Mouse (Mus musculus): Measurements from ENCODE around the gene Gnb1. TPM values are rescaled to one million over a fixed set of nuclear protein-coding genes. Genes with fewer than 3 reads are reported as not detected.
A peak's percentile ranks its signal among the peaks of the same experiment; 100 is the strongest.

Gene Gnb1
- polyA plus RNA-seq, 1 experiment from 2014 or later, result 778 TPM

DNA sequence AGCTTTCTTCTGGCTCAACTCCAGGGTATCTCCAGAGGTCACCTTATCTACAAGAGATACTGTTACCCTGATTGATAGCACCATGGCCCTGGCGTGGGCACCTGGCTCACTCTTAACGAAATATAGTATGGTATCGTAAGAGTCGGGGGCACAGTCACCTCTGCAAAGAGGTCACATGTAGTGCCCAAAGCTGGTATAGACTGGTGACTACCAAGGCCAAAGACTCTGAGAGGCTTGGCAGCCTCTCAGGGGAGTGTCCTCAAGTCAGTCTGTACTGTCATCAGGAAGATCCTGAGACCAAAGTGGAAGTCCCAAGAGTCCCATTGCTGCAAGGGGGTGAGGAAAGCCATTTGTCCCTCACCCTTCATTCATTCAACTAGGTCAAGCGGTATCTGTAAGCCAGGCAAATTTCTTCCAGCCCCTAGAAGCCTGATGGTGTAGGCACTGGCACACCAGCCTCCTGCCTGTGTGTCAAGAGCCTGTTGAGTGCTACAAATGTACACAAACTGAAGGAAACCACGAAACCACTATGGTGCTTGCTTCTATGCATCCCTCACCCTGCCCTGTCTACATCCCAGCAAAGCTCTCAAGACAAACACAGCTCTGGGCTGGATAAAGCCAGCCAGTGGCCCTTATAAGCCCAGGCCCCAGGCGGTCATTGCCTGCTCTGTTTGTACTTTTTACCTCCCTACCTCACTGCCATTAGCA is 100.0 kb downstream of the Gnb1 start:
- no peak overlapping the region for H3K27ac ChIP-seq (ENCODE audit: low read depth, low read length)
- no peak overlapping the region for H3K4me2 ChIP-seq (ENCODE audit: low read depth)
- no peaks in the 10 kb centered on the region for H3K4me1 ChIP-seq (ENCODE audit: control insufficient read depth, insufficient read depth, low read length)
- no peak overlapping the region for H3K9ac ChIP-seq (ENCODE audit: low read length)
- H3K9me3 ChIP-seq (ENCODE audit: control insufficient read depth, low read length), result no peaks in the 10 kb centered on the region
- H3K36me3 ChIP-seq (ENCODE audit: control insufficient read depth, insufficient read depth, low read length), result peaks cover 4% of the 10 kb centered on the region; the same call in 1 of the 2 replicates
- ATAC-seq (ENCODE audit: insufficient read depth, low FRiP score, low TSS enrichment) (no peak), DNase-seq (ENCODE audit: low spot score) (no peak)
- no peak overlapping the region for H3K4me3 ChIP-seq (ENCODE audit: low read depth, low read length)
- 90% methylated on average over 7 of the region's 7 CpGs for WGBS
- H3K27me3 ChIP-seq (ENCODE audit: control insufficient read depth, insufficient read depth, low read length), result no peaks in the 10 kb centered on the region

DNA sequence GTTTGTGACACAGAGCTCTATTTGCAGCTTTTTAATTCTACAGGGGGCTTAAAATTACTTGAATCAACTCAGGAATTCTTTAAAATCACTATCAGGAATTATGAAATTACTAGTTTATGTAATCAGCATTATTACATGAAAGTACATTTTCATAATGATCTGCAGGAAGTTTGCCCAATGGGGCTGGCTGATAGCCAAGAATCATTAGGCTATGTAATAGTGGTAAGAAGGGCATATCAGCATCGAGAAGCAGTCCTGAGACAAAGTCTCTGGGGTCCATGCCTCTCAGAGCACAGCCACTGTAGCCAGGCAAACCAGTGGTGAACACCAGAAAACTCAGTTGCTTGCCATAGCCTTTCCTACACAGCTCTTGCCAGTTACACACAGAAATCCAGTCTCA is 102.6 kb downstream of the Gnb1 start:
- WGBS, result 79% methylated on average over 1 of the region's 1 CpGs
- H3K9me3 ChIP-seq (ENCODE audit: control insufficient read depth, low read length), result no peaks in the 10 kb centered on the region
- DNase-seq (ENCODE audit: low spot score), result no peak
- no peak for ATAC-seq (ENCODE audit: insufficient read depth, low FRiP score, low TSS enrichment)
- H3K27me3 ChIP-seq (ENCODE audit: control insufficient read depth, insufficient read depth, low read length), result no peaks in the 10 kb centered on the region
- no peak overlapping the region for H3K9ac ChIP-seq (ENCODE audit: low read length)
- H3K36me3 ChIP-seq (ENCODE audit: control insufficient read depth, insufficient read depth, low read length), result no peaks in the 10 kb centered on the region
- H3K4me3 ChIP-seq (ENCODE audit: low read depth, low read length), result no peak overlapping the region
- no peak overlapping the region for H3K27ac ChIP-seq (ENCODE audit: low read depth, low read length)
- H3K4me2 ChIP-seq (ENCODE audit: low read depth), result no peak overlapping the region
- no peaks in the 10 kb centered on the region for H3K4me1 ChIP-seq (ENCODE audit: control insufficient read depth, insufficient read depth, low read length)

DNA sequence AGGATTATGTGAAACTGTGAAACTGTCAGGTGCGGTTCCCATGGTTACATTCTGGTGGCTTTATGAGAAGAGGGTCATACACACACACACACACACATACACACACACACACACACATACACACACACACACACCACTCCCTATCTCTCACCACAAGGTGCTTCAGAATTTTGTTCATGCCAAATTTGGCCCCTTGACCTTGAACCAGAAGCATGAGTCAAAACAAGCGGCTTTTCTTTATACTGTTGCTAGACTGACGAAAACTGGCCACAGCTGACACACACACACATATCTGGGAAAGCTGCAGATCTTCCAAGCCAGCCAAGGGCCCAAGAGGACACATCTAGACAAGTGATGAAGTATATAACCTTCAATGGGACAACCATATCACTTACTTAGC is 104.6 kb downstream of the Gnb1 start:
- Histone ChIP-seq H3K4me1 (ENCODE audit: control insufficient read depth, insufficient read depth, low read length) (no peaks in the 10 kb centered on the region), H3K4me3 (ENCODE audit: low read depth, low read length) (no peak overlapping the region), H3K27me3 (ENCODE audit: control insufficient read depth, insufficient read depth, low read length) (no peaks in the 10 kb centered on the region), H3K9ac (ENCODE audit: low read length) (no peak overlapping the region), H3K27ac (ENCODE audit: low read depth, low read length) (no peak overlapping the region), H3K36me3 (ENCODE audit: control insufficient read depth, insufficient read depth, low read length) (no peaks in the 10 kb centered on the region), H3K4me2 (ENCODE audit: low read depth) (no peak overlapping the region), H3K9me3 (ENCODE audit: control insufficient read depth, low read length) (no peaks in the 10 kb centered on the region)
- no peak for DNase-seq (ENCODE audit: low spot score)
- ATAC-seq (ENCODE audit: insufficient read depth, low FRiP score, low TSS enrichment), result no peak
- 94% methylated on average over 3 of the region's 3 CpGs for WGBS

GRCm38 (mm10) chr4:155596606-155597005 is 105.4 kb downstream of the Gnb1 start:
- no peak overlapping the region for H3K4me2 ChIP-seq (ENCODE audit: low read depth)
- H3K36me3 ChIP-seq (ENCODE audit: control insufficient read depth, insufficient read depth, low read length), result no peaks in the 10 kb centered on the region
- no peaks in the 10 kb centered on the region for H3K27me3 ChIP-seq (ENCODE audit: control insufficient read depth, insufficient read depth, low read length)
- H3K27ac ChIP-seq (ENCODE audit: low read depth, low read length), result no peak overlapping the region
- ATAC-seq (ENCODE audit: insufficient read depth, low FRiP score, low TSS enrichment) (no peak), DNase-seq (ENCODE audit: low spot score) (no peak)
- no peaks in the 10 kb centered on the region for H3K9me3 ChIP-seq (ENCODE audit: control insufficient read depth, low read length)
- WGBS, result 87% methylated on average over 5 of the region's 5 CpGs
- no peak overlapping the region for H3K4me3 ChIP-seq (ENCODE audit: low read depth, low read length)
- H3K9ac ChIP-seq (ENCODE audit: low read length), result no peak overlapping the region
- H3K4me1 ChIP-seq (ENCODE audit: control insufficient read depth, insufficient read depth, low read length), result no peaks in the 10 kb centered on the region

GRCm38 (mm10) chr4:155598536-155598935 is 107.4 kb downstream of the Gnb1 start:
- Histone ChIP-seq H3K4me2 (ENCODE audit: low read depth) (no peak overlapping the region), H3K4me3 (ENCODE audit: low read depth, low read length) (no peak overlapping the region), H3K36me3 (ENCODE audit: control insufficient read depth, insufficient read depth, low read length) (no peaks in the 10 kb centered on the region), H3K4me1 (ENCODE audit: control insufficient read depth, insufficient read depth, low read length) (peaks cover 6% of the 10 kb centered on the region; the same call in 1 of the 2 replicates), H3K9ac (ENCODE audit: low read length) (no peak overlapping the region), H3K9me3 (ENCODE audit: control insufficient read depth, low read length) (no peaks in the 10 kb centered on the region), H3K27me3 (ENCODE audit: control insufficient read depth, insufficient read depth, low read length) (no peaks in the 10 kb centered on the region), H3K27ac (ENCODE audit: low read depth, low read length) (no peak overlapping the region)
- WGBS, result 23% methylated on average over 14 of the region's 20 CpGs
- ATAC-seq (ENCODE audit: insufficient read depth, low FRiP score, low TSS enrichment) (no peak), DNase-seq (ENCODE audit: low spot score) (no peak)

GRCm38 (mm10) chr4:155599901-155600825 is 109.0 kb downstream of the Gnb1 start:
- Histone ChIP-seq H3K27ac (ENCODE audit: low read depth, low read length) (peak overlapping the region; percentile 99), H3K27me3 (ENCODE audit: control insufficient read depth, insufficient read depth, low read length) (no peaks in the 10 kb centered on the region), H3K36me3 (ENCODE audit: control insufficient read depth, insufficient read depth, low read length) (no peaks in the 10 kb centered on the region), H3K4me1 (ENCODE audit: control insufficient read depth, insufficient read depth, low read length) (peaks cover 6% of the 10 kb centered on the region; the same call in 1 of the 2 replicates), H3K9ac (ENCODE audit: low read length) (peak overlapping the region; percentile 98), H3K9me3 (ENCODE audit: control insufficient read depth, low read length) (no peaks in the 10 kb centered on the region), H3K4me2 (ENCODE audit: low read depth) (peak overlapping the region; percentile 86), H3K4me3 (ENCODE audit: low read depth, low read length) (peak overlapping the region; percentile 95)
- ATAC-seq (ENCODE audit: insufficient read depth, low FRiP score, low TSS enrichment) (no peak), DNase-seq (ENCODE audit: low spot score) (no peak)
- 91% methylated on average over 10 of the region's 11 CpGs for WGBS

DNA sequence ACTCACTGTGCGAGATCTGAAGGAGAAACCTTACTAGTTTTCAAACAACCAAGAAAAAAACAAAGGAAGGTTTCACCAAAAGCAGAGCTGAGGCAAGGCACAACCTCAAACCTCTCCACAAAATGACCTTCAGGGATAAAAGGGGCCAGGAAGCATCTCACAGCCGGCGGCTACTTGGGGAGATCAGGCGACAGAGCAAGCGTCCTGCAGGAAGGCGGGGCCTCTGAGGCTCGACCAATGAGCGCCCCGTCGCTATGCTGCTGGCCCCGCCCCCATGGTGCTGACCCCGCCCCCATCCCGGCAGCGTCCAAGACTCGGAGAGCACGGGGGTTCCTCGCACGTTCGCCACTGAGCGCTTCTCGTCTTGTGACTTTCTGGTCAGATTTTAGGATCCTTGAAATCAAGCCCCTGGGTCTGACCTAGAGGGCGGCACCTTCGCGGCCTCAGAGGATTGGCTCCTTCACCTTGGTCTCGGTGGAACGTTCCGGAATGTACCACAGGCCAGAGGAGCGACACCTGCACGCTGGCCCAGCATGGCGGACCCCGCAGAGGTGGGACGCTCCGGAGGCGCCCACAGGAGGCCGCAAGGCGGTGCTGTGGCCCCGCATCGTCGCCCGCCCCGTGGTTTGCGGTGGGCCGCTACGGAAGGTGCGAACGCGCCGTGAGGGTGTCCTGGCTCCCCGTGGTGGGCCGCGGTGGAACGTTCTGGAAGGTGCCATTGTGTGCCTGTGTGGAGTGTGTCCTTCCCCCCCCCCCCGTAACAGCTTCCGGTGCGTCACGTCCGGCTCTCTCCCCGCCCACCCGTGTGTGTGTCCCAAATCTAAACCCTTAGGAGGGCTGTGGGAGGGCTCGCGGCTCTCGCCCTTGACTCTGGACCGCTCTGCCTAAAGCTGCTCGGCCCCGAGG is 110.2 kb downstream of the Gnb1 start, which contains the start of gene Slc35e2:
Slc35e2 (plus strand) TSS at position 326 of the 906 bp plus-strand sequence.
- H3K27ac ChIP-seq (ENCODE audit: low read depth, low read length), result peak within 1 kb of the TSS; percentile 99
- peak; percentile 94 for ATAC-seq (ENCODE audit: insufficient read depth, low FRiP score, low TSS enrichment)
- DNase-seq (ENCODE audit: low spot score), result peak; percentile 96
- peak within 1 kb of the TSS; percentile 98 for H3K9ac ChIP-seq (ENCODE audit: low read length)
- H3K4me3 ChIP-seq (ENCODE audit: low read depth, low read length), result peak within 1 kb of the TSS; percentile 95
- no peaks in the 10 kb centered on the region for H3K36me3 ChIP-seq (ENCODE audit: control insufficient read depth, insufficient read depth, low read length)
- no peaks in the 10 kb centered on the region for H3K27me3 ChIP-seq (ENCODE audit: control insufficient read depth, insufficient read depth, low read length)
- H3K9me3 ChIP-seq (ENCODE audit: control insufficient read depth, low read length), result no peaks in the 10 kb centered on the region
- 0% methylated on average over 60 of the region's 65 CpGs for WGBS
- peak within 1 kb of the TSS; percentile 86 for H3K4me2 ChIP-seq (ENCODE audit: low read depth)
- peaks cover 6% of the 10 kb centered on the region; the same call in 1 of the 2 replicates for H3K4me1 ChIP-seq (ENCODE audit: control insufficient read depth, insufficient read depth, low read length)

DNA sequence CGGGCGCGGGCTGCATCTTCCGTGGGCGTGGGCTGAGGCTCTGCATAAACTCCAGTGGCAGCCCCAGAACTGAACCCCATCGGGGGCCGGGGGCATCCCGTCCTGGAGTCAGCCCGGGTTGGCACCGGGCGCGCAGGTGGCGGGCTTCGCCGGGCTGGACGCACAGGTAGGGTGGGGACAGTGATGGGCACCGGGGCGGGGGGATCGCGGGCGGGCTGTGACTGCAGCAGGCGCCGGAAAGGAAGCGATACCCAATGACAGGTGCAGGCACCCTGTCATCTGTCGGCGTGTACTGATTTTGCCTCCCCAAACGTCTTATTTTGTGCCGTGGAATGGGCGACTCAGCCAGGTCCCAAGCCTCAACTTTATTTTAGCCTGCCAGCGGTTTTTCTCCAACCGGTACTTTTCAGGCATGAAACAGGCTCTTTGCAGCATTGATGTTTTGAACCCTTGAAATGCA is 110.9 kb downstream of the Gnb1 start:
- DNase-seq (ENCODE audit: low spot score) (no peak), ATAC-seq (ENCODE audit: insufficient read depth, low FRiP score, low TSS enrichment) (no peak)
- Histone ChIP-seq H3K9me3 (ENCODE audit: control insufficient read depth, low read length) (no peaks in the 10 kb centered on the region), H3K27me3 (ENCODE audit: control insufficient read depth, insufficient read depth, low read length) (no peaks in the 10 kb centered on the region), H3K4me3 (ENCODE audit: low read depth, low read length) (peak overlapping the region; percentile 95), H3K4me1 (ENCODE audit: control insufficient read depth, insufficient read depth, low read length) (peaks cover 6% of the 10 kb centered on the region; the same call in 1 of the 2 replicates), H3K4me2 (ENCODE audit: low read depth) (peak overlapping the region; percentile 86), H3K36me3 (ENCODE audit: control insufficient read depth, insufficient read depth, low read length) (no peaks in the 10 kb centered on the region), H3K9ac (ENCODE audit: low read length) (peak overlapping the region; percentile 98), H3K27ac (ENCODE audit: low read depth, low read length) (peak overlapping the region; percentile 99)
- 2% methylated on average over 30 of the region's 31 CpGs for whole genome bisulfite sequencing

Measured in neural tube, embryonic 11.5 days (tissue).